Mouse (Mus musculus) spleen, postnatal 10 days (tissue): ENCODE results near the gene Mospd2.
A peak's percentile ranks its signal among the peaks of the same experiment; 100 is the strongest.

Experiments
- DNase-seq, 2 experiments: peaks; one replicate each; pipeline ENCODE4 v3.0.0; 2021 to 2022; ENCODE audit warnings: low spot score in 2 of 2

Gene Mospd2

GRCm38 (mm10) chrX:164980193-164980775 is at the start of gene Mospd2, which contains the start of gene Fancb:
Gene Mospd2 (minus strand): TSS chrX:164980375.
Gene Fancb (plus strand): TSS chrX:164980592.
- peak; percentile 55 to 81 for DNase-seq

- no peak for DNase-seq
These were observed 24.7 kb upstream of the Mospd2 start, which contains the start of gene Gm17604 for GRCm38 (mm10) chrX:165004779-165005324. Gene Gm17604 (minus strand): TSS chrX:165004829.

GRCm38 (mm10) chrX:165003141-165003540 is 23.0 kb upstream of the Mospd2 start:
- no peak for DNase-seq

GRCm38 (mm10) chrX:164978866-164979265 is 1.3 kb downstream of the Mospd2 start:
- DNase-seq: no peak

GRCm38 (mm10) chrX:164971206-164971605 is 9.0 kb downstream of the Mospd2 start:
- no peak for DNase-seq

- DNase-seq: no peak
These were observed 14.3 kb downstream of the Mospd2 start for GRCm38 (mm10) chrX:164965750-164966448.

GRCm38 (mm10) chrX:164952601-164953375 is 27.4 kb downstream of the Mospd2 start:
- DNase-seq: no peak

- no peak for DNase-seq
These were observed 28.2 kb downstream of the Mospd2 start for GRCm38 (mm10) chrX:164951858-164952576.

GRCm38 (mm10) chrX:164941540-164941939 is 38.6 kb downstream of the Mospd2 start:
- no peak for DNase-seq

- no peak for DNase-seq
These were observed 67.2 kb downstream of the Mospd2 start for GRCm38 (mm10) chrX:164912993-164913392.

- no peak for DNase-seq
These were observed 68.0 kb downstream of the Mospd2 start for GRCm38 (mm10) chrX:164912186-164912585.

GRCm38 (mm10) chrX:164901847-164902246 is 78.3 kb downstream of the Mospd2 start:
- no peak for DNase-seq

GRCm38 (mm10) chrX:164899805-164900204 is 80.4 kb downstream of the Mospd2 start:
- DNase-seq: no peak

GRCm38 (mm10) chrX:164886260-164886659 is 93.9 kb downstream of the Mospd2 start:
- DNase-seq: no peak
